Mouse (Mus musculus) spleen, adult 2 months (tissue): ENCODE results near the gene Actl10.

Experiments used
- CTCF ChIP-seq: fragments of 200-500 bp; IDR thresholded peaks from 2 replicates; pipeline ENCODE4 v1.5.1; 2011; ENCODE audit warnings: mild to moderate bottlenecking, inconsistent platforms; ENCODE audit not compliant: insufficient read depth, insufficient read length, insufficient replicate concordance; ENCODE audit errors: extremely low read depth
- POLR2A ChIP-seq: fragments of 200-500 bp; IDR thresholded peaks from 2 replicates; pipeline ENCODE4 v1.6.1; 2011; ENCODE audit warnings: low read depth, low read length, inconsistent platforms

DNA sequence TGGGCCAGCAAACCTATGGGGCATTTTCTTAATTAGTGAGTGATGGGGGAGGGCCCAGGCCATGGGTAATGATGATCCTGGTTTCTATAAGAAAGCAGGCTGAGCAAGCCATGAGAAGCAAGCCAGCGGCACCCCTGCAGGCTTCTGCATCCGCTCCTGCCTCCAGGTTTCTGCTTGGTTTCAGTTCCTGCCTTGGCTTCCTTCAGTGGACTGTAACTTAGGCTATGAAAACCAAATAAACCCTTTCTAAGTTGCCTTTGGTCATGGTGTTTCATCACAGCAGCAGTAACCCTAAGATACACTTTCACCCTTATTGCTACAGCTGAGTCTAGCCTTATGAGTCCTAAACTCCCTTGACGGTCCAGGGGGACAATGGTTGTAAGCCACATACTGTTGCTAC is 45.8 kb downstream of the Actl10 start:
- TF ChIP-seq CTCF (no peak), POLR2A (no peak)
